Mouse (Mus musculus): ENCODE results near the gene Csf2rb. TPM values are rescaled to one million over a fixed set of nuclear protein-coding genes. Genes with fewer than 3 reads are reported as not detected.
"Not testable (repeated sequence)": the region's sequence is repeated elsewhere in the genome, so short reads cannot be mapped to it uniquely, and the experiment has no call there.

The Csf2rb gene
- polyA plus RNA-seq, 1 experiment from 2014 or later, result 0.56 TPM

- ATAC-seq (ENCODE audit: low read depth), result no peak
- WGBS, result 20% methylated on average over 5 of the region's 5 CpGs
Observed at GRCm38 (mm10) chr15:78320825-78321496, 4.6 kb upstream of the Csf2rb start.

GRCm38 (mm10) chr15:78323366-78323765 lies 2.2 kb upstream of the Csf2rb start:
- Histone ChIP-seq H3K4me1 (ENCODE audit: control insufficient read depth, insufficient read depth, low read length) (no peaks in the 10 kb centered on the region), H3K9ac (replicated peaks; ENCODE audit: low read depth, low read length) (no peak overlapping the region), H3K27me3 (ENCODE audit: control insufficient read depth, insufficient read depth, low read length) (no peaks in the 10 kb centered on the region), H3K9me3 (ENCODE audit: control insufficient read depth, low read length) (no peaks in the 10 kb centered on the region), H3K27ac (ENCODE audit: low read depth, low read length) (no peak overlapping the region), H3K4me2 (ENCODE audit: low read depth, low read length) (no peak overlapping the region), H3K4me3 (ENCODE audit: low read depth, low read length) (no peak overlapping the region), H3K36me3 (ENCODE audit: control insufficient read depth, insufficient read depth, low read length) (no peaks in the 10 kb centered on the region)
- ATAC-seq (ENCODE audit: low read depth), result no peak
- WGBS, result 76% methylated on average over 1 of the region's 1 CpGs

More at GRCm38 (mm10) chr15:78320825-78321496, 4.6 kb upstream of the Csf2rb start:
- H3K4me3 ChIP-seq (ENCODE audit: low read depth, low read length), result no peak overlapping the region
- H3K4me2 ChIP-seq (ENCODE audit: low read depth, low read length), result no peak overlapping the region
- no peak overlapping the region for H3K27ac ChIP-seq (ENCODE audit: low read depth, low read length)
- no peaks in the 10 kb centered on the region for H3K36me3 ChIP-seq (ENCODE audit: control insufficient read depth, insufficient read depth, low read length)
- H3K9me3 ChIP-seq (ENCODE audit: control insufficient read depth, low read length), result no peaks in the 10 kb centered on the region
- no peaks in the 10 kb centered on the region for H3K27me3 ChIP-seq (ENCODE audit: control insufficient read depth, insufficient read depth, low read length)
- no peak overlapping the region for H3K9ac ChIP-seq (replicated peaks; ENCODE audit: low read depth, low read length)
- H3K4me1 ChIP-seq (ENCODE audit: control insufficient read depth, insufficient read depth, low read length), result no peaks in the 10 kb centered on the region

GRCm38 (mm10) chr15:78324294-78324693 lies 1.3 kb upstream of the Csf2rb start:
- Histone ChIP-seq H3K9ac (replicated peaks; ENCODE audit: low read depth, low read length) (no peak overlapping the region), H3K27me3 (ENCODE audit: control insufficient read depth, insufficient read depth, low read length) (no peaks in the 10 kb centered on the region), H3K4me1 (ENCODE audit: control insufficient read depth, insufficient read depth, low read length) (no peaks in the 10 kb centered on the region), H3K27ac (ENCODE audit: low read depth, low read length) (no peak overlapping the region), H3K4me2 (ENCODE audit: low read depth, low read length) (no peak overlapping the region), H3K9me3 (ENCODE audit: control insufficient read depth, low read length) (no peaks in the 10 kb centered on the region), H3K36me3 (ENCODE audit: control insufficient read depth, insufficient read depth, low read length) (no peaks in the 10 kb centered on the region), H3K4me3 (ENCODE audit: low read depth, low read length) (no peak overlapping the region)
- 93% methylated on average over 2 of the region's 2 CpGs for WGBS
- ATAC-seq (ENCODE audit: low read depth), result no peak

GRCm38 (mm10) chr15:78326747-78327146 lies 1.2 kb downstream of the Csf2rb start:
- H3K9ac ChIP-seq (replicated peaks; ENCODE audit: low read depth, low read length), result no peak overlapping the region
- no peak overlapping the region for H3K4me2 ChIP-seq (ENCODE audit: low read depth, low read length)
- ATAC-seq (ENCODE audit: low read depth), result no peak
- no peaks in the 10 kb centered on the region for H3K36me3 ChIP-seq (ENCODE audit: control insufficient read depth, insufficient read depth, low read length)
- H3K4me3 ChIP-seq (ENCODE audit: low read depth, low read length), result no peak overlapping the region
- H3K27ac ChIP-seq (ENCODE audit: low read depth, low read length), result no peak overlapping the region
- WGBS, result 87% methylated on average over 10 of the region's 10 CpGs
- H3K4me1 ChIP-seq (ENCODE audit: control insufficient read depth, insufficient read depth, low read length), result no peaks in the 10 kb centered on the region
- H3K27me3 ChIP-seq (ENCODE audit: control insufficient read depth, insufficient read depth, low read length), result no peaks in the 10 kb centered on the region
- H3K9me3 ChIP-seq (ENCODE audit: control insufficient read depth, low read length), result no peaks in the 10 kb centered on the region

GRCm38 (mm10) chr15:78327753-78328341 lies 2.3 kb downstream of the Csf2rb start:
- not testable (repeated sequence) for H3K27me3 ChIP-seq (ENCODE audit: control insufficient read depth, insufficient read depth, low read length); H3K27ac ChIP-seq (ENCODE audit: low read depth, low read length); H3K36me3 ChIP-seq (ENCODE audit: control insufficient read depth, insufficient read depth, low read length); H3K9me3 ChIP-seq (ENCODE audit: control insufficient read depth, low read length); H3K9ac ChIP-seq (replicated peaks; ENCODE audit: low read depth, low read length); ATAC-seq (ENCODE audit: low read depth); H3K4me1 ChIP-seq (ENCODE audit: control insufficient read depth, insufficient read depth, low read length); H3K4me2 ChIP-seq (ENCODE audit: low read depth, low read length); H3K4me3 ChIP-seq (ENCODE audit: low read depth, low read length)
- 84% methylated on average over 6 of the region's 6 CpGs for WGBS

- Histone ChIP-seq H3K27me3 (ENCODE audit: control insufficient read depth, insufficient read depth, low read length) (no peaks in the 10 kb centered on the region), H3K4me3 (ENCODE audit: low read depth, low read length) (no peak overlapping the region), H3K9ac (replicated peaks; ENCODE audit: low read depth, low read length) (no peak overlapping the region), H3K9me3 (ENCODE audit: control insufficient read depth, low read length) (no peaks in the 10 kb centered on the region), H3K27ac (ENCODE audit: low read depth, low read length) (no peak overlapping the region), H3K4me1 (ENCODE audit: control insufficient read depth, insufficient read depth, low read length) (no peaks in the 10 kb centered on the region), H3K4me2 (ENCODE audit: low read depth, low read length) (no peak overlapping the region), H3K36me3 (ENCODE audit: control insufficient read depth, insufficient read depth, low read length) (no peaks in the 10 kb centered on the region)
- 67% methylated on average over 3 of the region's 3 CpGs for WGBS
- no peak for ATAC-seq (ENCODE audit: low read depth)
Observed at GRCm38 (mm10) chr15:78328520-78329097, 3.1 kb downstream of the Csf2rb start.

- not testable (repeated sequence) for ATAC-seq (ENCODE audit: low read depth); H3K9me3 ChIP-seq (ENCODE audit: control insufficient read depth, low read length); H3K4me3 ChIP-seq (ENCODE audit: low read depth, low read length); H3K9ac ChIP-seq (replicated peaks; ENCODE audit: low read depth, low read length); H3K4me1 ChIP-seq (ENCODE audit: control insufficient read depth, insufficient read depth, low read length); H3K36me3 ChIP-seq (ENCODE audit: control insufficient read depth, insufficient read depth, low read length); H3K27ac ChIP-seq (ENCODE audit: low read depth, low read length); H3K27me3 ChIP-seq (ENCODE audit: control insufficient read depth, insufficient read depth, low read length); H3K4me2 ChIP-seq (ENCODE audit: low read depth, low read length)
- 84% methylated on average over 6 of the region's 6 CpGs for WGBS
Observed at GRCm38 (mm10) chr15:78329972-78330371, 4.4 kb downstream of the Csf2rb start.

- WGBS, result 88% methylated on average over 4 of the region's 4 CpGs
- no peak overlapping the region for H3K9ac ChIP-seq (replicated peaks; ENCODE audit: low read depth, low read length)
- no peaks in the 10 kb centered on the region for H3K4me1 ChIP-seq (ENCODE audit: control insufficient read depth, insufficient read depth, low read length)
- ATAC-seq (ENCODE audit: low read depth), result no peak
- no peaks in the 10 kb centered on the region for H3K9me3 ChIP-seq (ENCODE audit: control insufficient read depth, low read length)
- H3K4me3 ChIP-seq (ENCODE audit: low read depth, low read length), result no peak overlapping the region
- H3K27me3 ChIP-seq (ENCODE audit: control insufficient read depth, insufficient read depth, low read length), result no peaks in the 10 kb centered on the region
- no peaks in the 10 kb centered on the region for H3K36me3 ChIP-seq (ENCODE audit: control insufficient read depth, insufficient read depth, low read length)
- no peak overlapping the region for H3K27ac ChIP-seq (ENCODE audit: low read depth, low read length)
- H3K4me2 ChIP-seq (ENCODE audit: low read depth, low read length), result no peak overlapping the region
Observed at GRCm38 (mm10) chr15:78330706-78331105, 5.2 kb downstream of the Csf2rb start.

- WGBS, result 82% methylated on average over 5 of the region's 5 CpGs
- no peak overlapping the region for H3K9ac ChIP-seq (replicated peaks; ENCODE audit: low read depth, low read length)
- H3K4me3 ChIP-seq (ENCODE audit: low read depth, low read length), result no peak overlapping the region
Observed at GRCm38 (mm10) chr15:78331523-78332340, 6.2 kb downstream of the Csf2rb start.

More at GRCm38 (mm10) chr15:78331523-78332340, 6.2 kb downstream of the Csf2rb start:
- no peak for ATAC-seq (ENCODE audit: low read depth)
- no peaks in the 10 kb centered on the region for H3K4me1 ChIP-seq (ENCODE audit: control insufficient read depth, insufficient read depth, low read length)
- no peaks in the 10 kb centered on the region for H3K36me3 ChIP-seq (ENCODE audit: control insufficient read depth, insufficient read depth, low read length)
- no peak overlapping the region for H3K4me2 ChIP-seq (ENCODE audit: low read depth, low read length)
- H3K27ac ChIP-seq (ENCODE audit: low read depth, low read length), result no peak overlapping the region
- H3K9me3 ChIP-seq (ENCODE audit: control insufficient read depth, low read length), result no peaks in the 10 kb centered on the region
- H3K27me3 ChIP-seq (ENCODE audit: control insufficient read depth, insufficient read depth, low read length), result no peaks in the 10 kb centered on the region

Data from neural tube, embryonic 14.5 days (tissue).